Mouse (Mus musculus) forebrain, embryonic 16.5 days (tissue): ENCODE results near the gene Reep6. TPM values are rescaled to one million over a fixed set of nuclear protein-coding genes. Genes with fewer than 3 reads are reported as not detected.
A peak's percentile ranks its signal among the peaks of the same experiment; 100 is the strongest.

Source experiments
- ATAC-seq: fragments of 200-750 bp; cut with Nextera tagmentation; 2 replicates; pipeline ENCODE4 v1.8.0; 2017; ENCODE audit warnings: mild to moderate bottlenecking, moderate library complexity
- H3K27ac ChIP-seq: fragments of 300-500 bp; sonication (generic); 2 replicates; pipeline ENCODE4 v1.5.1; 2014; ENCODE audit warnings: low read length, control low read depth
- H3K27me3 ChIP-seq: fragments of 300-500 bp; sonication (generic); replicated peaks from 2 replicates; pipeline ENCODE4 v1.6.1; 2014; ENCODE audit warnings: low read length; ENCODE audit not compliant: control insufficient read depth, insufficient read depth
- H3K36me3 ChIP-seq: fragments of 300-500 bp; sonication (generic); 2 replicates; pipeline ENCODE4 v1.6.1; 2014; ENCODE audit not compliant: control insufficient read depth, insufficient read depth
- H3K4me1 ChIP-seq: fragments of 300-500 bp; sonication (generic); replicated peaks from 2 replicates; pipeline ENCODE4 v1.6.1; 2014; ENCODE audit warnings: low read length; ENCODE audit not compliant: control insufficient read depth, insufficient read depth
- H3K4me2 ChIP-seq: fragments of 300-500 bp; sonication (generic); 2 replicates; pipeline ENCODE4 v1.6.1; 2014; ENCODE audit warnings: mild to moderate bottlenecking, low read length, control low read depth
- H3K4me3 ChIP-seq: fragments of 300-500 bp; sonication (generic); replicated peaks from 2 replicates; pipeline ENCODE4 v1.5.1; 2014; ENCODE audit warnings: mild to moderate bottlenecking, low read length, control low read depth
- H3K9ac ChIP-seq: fragments of 300-500 bp; sonication (generic); replicated peaks from 2 replicates; pipeline ENCODE4 v1.6.1; 2014; ENCODE audit warnings: low read depth, low read length, control low read depth
- H3K9me3 ChIP-seq: fragments of 300-500 bp; sonication (generic); 2 replicates; pipeline ENCODE4 v1.6.1; 2016; ENCODE audit warnings: low read length; ENCODE audit not compliant: control insufficient read depth
- WGBS: fragments of 180-500 bp; shearing (Covaris S2); extraction: QIAGEN DNeasy Blood & Tissue Kit; methylation state at CpG from one replicate; pipeline ENCODE4 v1.1.7; 2014; 5-methylcytosine and 5-hydroxymethylcytosine counted together
- polyA plus RNA-seq: library from polyadenylated mRNA; unstranded; fragments of >200 nt; fragmentation: Nextera tagmentation; extraction: Ambion mirVana; gene quantifications from 2 replicates; pipeline ENCODE4 v1.2.1, GENCODE M21; 2015

Gene Reep6
- polyA plus RNA-seq, 1 experiment from 2014 or later: 3.2 TPM

GRCm38 (mm10) chr10:80356737-80357136, 27.0 kb downstream of the Reep6 start:
- Histone ChIP-seq H3K4me1 (peaks cover 16% of the 10 kb centered on the region), H3K4me3 (peak overlapping the region; percentile 40), H3K27me3 (peaks cover 50% of the 10 kb centered on the region), H3K4me2 (peak overlapping the region; percentile 57), H3K9me3 (no peaks in the 10 kb centered on the region), H3K9ac (peak overlapping the region; percentile 29), H3K27ac (no peak overlapping the region), H3K36me3 (no peaks in the 10 kb centered on the region)
- WGBS: under 1% methylated on average over 34 of the region's 34 CpGs
- 0 out of 2 replicates have a peak, but pooled peaks have one; percentile 37 for ATAC-seq

- Histone ChIP-seq H3K4me2 (peak overlapping the region; percentile 50), H3K27ac (no peak overlapping the region), H3K9me3 (no peaks in the 10 kb centered on the region), H3K36me3 (no peaks in the 10 kb centered on the region), H3K9ac (no peak overlapping the region), H3K4me1 (peaks cover 16% of the 10 kb centered on the region), H3K27me3 (peaks cover 49% of the 10 kb centered on the region), H3K4me3 (peak overlapping the region; percentile 30)
- whole genome bisulfite sequencing: 29% methylated on average over 7 of the region's 7 CpGs
- no peak for ATAC-seq
Observed at GRCm38 (mm10) chr10:80357336-80357735, 27.6 kb downstream of the Reep6 start.

- H3K27ac ChIP-seq: no peak overlapping the region
- H3K4me2 ChIP-seq: peak overlapping the region; percentile 50
- 5% methylated on average over 31 of the region's 31 CpGs for WGBS
- ATAC-seq: peak; percentile 36; the same call in 1 of the 2 replicates
- no peaks in the 10 kb centered on the region; the same call in 1 of the 2 replicates for H3K9me3 ChIP-seq
- peaks cover 16% of the 10 kb centered on the region for H3K4me1 ChIP-seq
- H3K4me3 ChIP-seq: peak overlapping the region; percentile 30
- peaks cover 51% of the 10 kb centered on the region for H3K27me3 ChIP-seq
- H3K9ac ChIP-seq: peak overlapping the region; percentile 42; the same call in 1 of the 2 replicates
- no peaks in the 10 kb centered on the region for H3K36me3 ChIP-seq
Observed at GRCm38 (mm10) chr10:80357994-80358639, 28.4 kb downstream of the Reep6 start.

- no peak overlapping the region for H3K4me2 ChIP-seq
- H3K27ac ChIP-seq: no peak overlapping the region
- H3K27me3 ChIP-seq: peaks cover 12% of the 10 kb centered on the region; the same call in 1 of the 2 replicates
- no peak overlapping the region for H3K4me3 ChIP-seq
- H3K9me3 ChIP-seq: no peaks in the 10 kb centered on the region; the same call in 1 of the 2 replicates
- H3K9ac ChIP-seq: no peak overlapping the region
- WGBS: 31% methylated on average over 6 of the region's 6 CpGs
- no peaks in the 10 kb centered on the region for H3K4me1 ChIP-seq
- ATAC-seq: no peak
- H3K36me3 ChIP-seq: no peaks in the 10 kb centered on the region
Observed at GRCm38 (mm10) chr10:80363734-80364133, 34.0 kb downstream of the Reep6 start.

- ATAC-seq: no peak
- Histone ChIP-seq H3K9ac (no peak overlapping the region), H3K27me3 (peaks cover 8% of the 10 kb centered on the region; the same call in 1 of the 2 replicates), H3K9me3 (no peaks in the 10 kb centered on the region; the same call in 1 of the 2 replicates), H3K27ac (no peak overlapping the region), H3K4me3 (no peak overlapping the region), H3K4me1 (no peaks in the 10 kb centered on the region), H3K4me2 (no peak overlapping the region), H3K36me3 (no peaks in the 10 kb centered on the region)
- WGBS: 71% methylated on average over 6 of the region's 6 CpGs
Observed at GRCm38 (mm10) chr10:80365736-80366135, 36.0 kb downstream of the Reep6 start.

GRCm38 (mm10) chr10:80367954-80368353, 38.2 kb downstream of the Reep6 start:
- Histone ChIP-seq H3K4me2 (no peak overlapping the region), H3K27ac (no peak overlapping the region), H3K9ac (no peak overlapping the region), H3K9me3 (no peaks in the 10 kb centered on the region), H3K36me3 (no peaks in the 10 kb centered on the region), H3K27me3 (peaks cover 6% of the 10 kb centered on the region; the same call in 1 of the 2 replicates), H3K4me3 (no peak overlapping the region), H3K4me1 (peaks cover 6% of the 10 kb centered on the region; the same call in 1 of the 2 replicates)
- no peak for ATAC-seq
- WGBS: 52% methylated on average over 5 of the region's 5 CpGs

GRCm38 (mm10) chr10:80368392-80368791, 38.6 kb downstream of the Reep6 start:
- Histone ChIP-seq H3K9ac (no peak overlapping the region), H3K9me3 (no peaks in the 10 kb centered on the region), H3K4me2 (no peak overlapping the region), H3K27me3 (peaks cover 5% of the 10 kb centered on the region; the same call in 1 of the 2 replicates), H3K4me3 (no peak overlapping the region), H3K27ac (no peak overlapping the region), H3K36me3 (no peaks in the 10 kb centered on the region), H3K4me1 (peaks cover 6% of the 10 kb centered on the region; the same call in 1 of the 2 replicates)
- ATAC-seq: no peak
- WGBS: 88% methylated on average over 6 of the region's 6 CpGs

GRCm38 (mm10) chr10:80369995-80370747, 40.4 kb downstream of the Reep6 start:
- Histone ChIP-seq H3K9ac (no peak overlapping the region), H3K27ac (no peak overlapping the region), H3K27me3 (0 out of 2 replicates have a peak, but pooled peaks cover under 1% of the 10 kb centered on the region), H3K4me1 (peaks cover 6% of the 10 kb centered on the region; the same call in 1 of the 2 replicates), H3K4me2 (no peak overlapping the region), H3K9me3 (no peaks in the 10 kb centered on the region), H3K4me3 (no peak overlapping the region), H3K36me3 (no peaks in the 10 kb centered on the region)
- no peak for ATAC-seq
- 84% methylated on average over 21 of the region's 21 CpGs for WGBS

- peaks cover 6% of the 10 kb centered on the region; the same call in 1 of the 2 replicates for H3K4me1 ChIP-seq
- peak; percentile 70 for ATAC-seq
- H3K9me3 ChIP-seq: no peaks in the 10 kb centered on the region
- no peak overlapping the region for H3K27ac ChIP-seq
- peak overlapping the region; percentile 11; the same call in 1 of the 2 replicates for H3K4me3 ChIP-seq
- no peaks in the 10 kb centered on the region for H3K27me3 ChIP-seq
- peak overlapping the region; percentile 22 for H3K4me2 ChIP-seq
- 2% methylated on average over 12 of the region's 12 CpGs for WGBS
- H3K9ac ChIP-seq: no peak overlapping the region
- H3K36me3 ChIP-seq: no peaks in the 10 kb centered on the region
Observed at GRCm38 (mm10) chr10:80371411-80371966, 41.7 kb downstream of the Reep6 start.
